Mouse (Mus musculus) lung, adult 18-20 months (tissue): Measurements from ENCODE around the gene Eps8l3.

ENCODE experiments used
- DNase-seq, 2 experiments: peaks; one replicate each; pipeline ENCODE4 v3.0.0; 2022; ENCODE audit warnings: mixed read lengths in 2 of 2

The Eps8l3 gene

DNA sequence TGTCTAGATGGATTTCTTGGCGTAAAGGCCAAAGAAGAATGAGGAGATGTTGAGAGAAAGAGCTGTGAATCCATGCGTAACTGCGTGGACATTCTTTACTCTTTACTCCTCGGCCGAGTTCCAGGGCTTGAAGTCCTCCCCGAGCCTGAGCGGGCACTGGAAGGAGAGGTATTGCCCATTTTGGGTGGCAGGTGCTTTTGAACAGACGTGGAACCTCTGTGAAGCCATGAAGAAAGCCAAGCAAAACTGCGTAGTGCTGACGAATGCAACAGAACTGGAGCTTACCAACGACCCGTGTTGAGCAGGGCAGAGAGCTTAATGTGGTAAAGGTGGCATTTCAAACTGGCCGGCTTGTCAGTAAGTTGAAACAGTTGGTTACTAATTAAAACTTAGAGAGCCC, 21.7 kb downstream of the Eps8l3 start:
- no peak for DNase-seq

DNA sequence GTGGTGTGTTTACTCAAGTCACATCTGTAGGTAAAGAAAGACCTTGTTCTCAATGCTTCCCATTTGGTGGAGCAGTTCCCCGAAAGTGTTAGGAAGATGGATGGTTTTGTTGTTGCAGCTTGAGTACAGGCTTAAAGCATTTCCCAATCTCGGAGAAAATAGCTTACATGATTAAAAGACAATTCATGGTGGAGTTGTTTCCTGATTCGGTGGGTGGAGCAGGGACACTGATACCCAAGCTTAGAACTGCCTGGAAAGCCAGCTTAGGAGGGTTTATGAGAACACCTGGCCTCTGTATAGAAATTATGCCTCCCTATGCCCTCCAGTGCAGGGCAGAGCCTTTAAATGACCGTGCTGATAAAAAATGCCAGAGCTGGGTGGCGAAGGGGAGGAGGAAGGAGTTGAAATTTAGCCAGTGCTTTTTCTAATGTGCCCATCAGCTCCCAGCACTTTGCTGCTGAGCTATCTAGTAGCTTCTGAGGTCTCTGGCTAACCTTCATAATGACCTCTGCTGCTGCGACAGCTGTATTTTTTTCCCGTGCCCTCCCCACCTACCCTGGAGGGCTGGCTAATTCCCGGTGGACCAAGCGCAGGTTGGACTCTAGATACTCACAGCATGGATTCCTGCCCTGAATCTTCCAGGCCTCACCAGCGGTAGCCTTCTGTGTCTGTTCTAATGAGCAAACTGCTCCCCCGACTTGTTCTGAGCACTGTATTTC, 24.1 kb downstream of the Eps8l3 start:
- no peak for DNase-seq

DNA sequence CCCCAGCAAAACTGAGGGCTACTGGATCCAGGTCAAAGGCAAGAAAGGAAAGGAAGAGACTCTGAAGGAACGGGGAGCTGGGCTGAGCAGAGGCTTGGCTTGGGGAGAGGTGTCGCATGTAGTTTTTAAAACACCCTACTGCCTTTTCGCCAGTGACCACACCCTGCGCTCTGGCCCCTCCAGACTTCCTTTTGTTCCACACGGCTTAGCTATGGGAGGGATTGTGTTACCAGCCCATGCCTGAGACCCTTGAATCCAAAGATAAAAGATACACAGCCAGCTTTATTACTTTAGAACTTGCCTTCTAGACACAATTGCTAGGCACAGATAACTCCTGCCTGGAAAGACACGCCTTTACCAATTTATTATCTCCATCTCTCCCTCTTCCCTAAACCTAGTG, 28.9 kb downstream of the Eps8l3 start:
- no peak for DNase-seq

DNA sequence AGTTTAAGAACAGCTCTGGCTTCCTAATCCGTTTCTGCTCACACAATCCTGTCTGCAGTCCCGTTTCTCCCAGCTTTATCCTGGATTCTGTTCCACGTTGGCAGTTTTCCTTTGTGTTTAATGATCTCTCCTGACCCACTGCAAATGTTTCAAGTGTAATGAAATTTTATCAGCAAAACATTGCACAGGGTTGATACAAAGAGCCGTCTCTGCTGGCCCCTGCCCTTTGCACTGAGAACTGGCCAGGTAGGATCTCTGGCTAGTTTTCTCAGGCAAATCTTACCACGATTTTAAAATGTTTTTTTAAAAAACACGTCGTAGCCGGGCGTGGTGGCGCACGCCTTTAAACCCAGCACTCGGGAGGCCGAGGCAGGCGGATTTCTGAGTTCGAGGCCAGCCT, 39.6 kb downstream of the Eps8l3 start:
- no peak for DNase-seq

DNA sequence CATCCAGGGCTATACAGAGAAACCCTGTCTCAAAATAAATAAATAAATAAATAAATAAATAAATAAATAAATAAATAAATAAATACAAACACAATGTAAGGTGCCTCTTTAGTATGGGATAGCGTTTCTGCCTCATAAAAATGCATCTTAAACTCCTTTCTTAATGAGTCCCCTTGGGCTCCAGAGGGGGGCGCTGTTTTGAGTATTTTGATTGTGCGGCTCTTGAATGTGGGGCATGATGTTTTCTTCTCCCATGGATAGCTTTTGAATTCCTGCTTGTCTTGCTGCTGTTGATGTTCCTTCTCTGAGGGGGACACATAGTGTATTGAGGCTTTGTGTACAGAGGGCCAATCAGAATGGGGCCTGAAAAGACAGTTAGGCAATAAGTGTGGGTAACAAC, 40.1 kb downstream of the Eps8l3 start:
- no peak for DNase-seq

DNA sequence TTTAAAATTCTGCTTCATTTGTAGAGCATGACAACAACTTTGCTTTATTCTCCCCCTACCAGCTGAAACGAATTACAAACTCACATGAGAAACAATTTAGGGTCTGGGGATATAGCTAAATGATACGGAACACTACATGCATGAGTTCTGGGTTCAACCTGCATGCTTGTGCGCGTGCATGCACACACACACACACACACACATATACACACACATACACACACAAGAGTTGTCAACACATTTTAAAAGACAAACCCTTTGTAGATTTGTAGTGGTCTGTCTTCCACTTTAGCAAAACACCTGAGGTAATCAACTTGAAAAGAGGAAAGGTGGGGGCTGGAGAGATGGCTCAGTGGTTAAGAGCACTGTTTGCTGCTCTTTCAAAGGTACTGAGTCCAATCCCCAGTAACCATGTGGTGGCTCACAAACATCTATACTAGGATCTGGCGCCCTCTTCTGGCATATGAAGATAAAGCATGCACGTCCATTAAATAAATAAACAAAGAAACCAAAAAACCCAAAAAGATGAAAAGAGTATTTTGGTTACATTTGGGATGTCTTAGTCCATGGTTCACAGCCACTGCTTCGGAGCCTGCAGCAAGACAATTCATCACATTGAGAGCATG, 40.9 kb downstream of the Eps8l3 start:
- DNase-seq: peak in 1 of 2 experiments; percentile 39

DNA sequence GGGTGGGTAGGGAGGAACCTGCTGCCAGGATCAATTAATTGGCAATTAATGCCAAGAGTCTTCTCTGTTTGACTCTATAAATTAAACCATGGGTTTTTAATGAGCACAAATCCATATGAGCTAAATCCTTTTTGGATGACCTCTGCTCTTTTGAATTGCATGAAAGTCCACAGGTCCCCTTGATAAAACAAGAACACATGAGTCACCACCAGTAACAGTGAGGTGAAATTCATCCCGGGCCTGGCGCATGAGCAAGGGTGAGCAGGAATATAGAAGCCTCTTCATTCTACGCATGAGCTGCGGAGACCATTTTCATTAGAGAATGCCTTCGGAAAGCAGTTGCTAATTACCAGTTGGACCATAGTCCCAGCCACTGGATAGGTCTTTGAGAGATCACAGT, 43.3 kb downstream of the Eps8l3 start:
- no peak for DNase-seq

DNA sequence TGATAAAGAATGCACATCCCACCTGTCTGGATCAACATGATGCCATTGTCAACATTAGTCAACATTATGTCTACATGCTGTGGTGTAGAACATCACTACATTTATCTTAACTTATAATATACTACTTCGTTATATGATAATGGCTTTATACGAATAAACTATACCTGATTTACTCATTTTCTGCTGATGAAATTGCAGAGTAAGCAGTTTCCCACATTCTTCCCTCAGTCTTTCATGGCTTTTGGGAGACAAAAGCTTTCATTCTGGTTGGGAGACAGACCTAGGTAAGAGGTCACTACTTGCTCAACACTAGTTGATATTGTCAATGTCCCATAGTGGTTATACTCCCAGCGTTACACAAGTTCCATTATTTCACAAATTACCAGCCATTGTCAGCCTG, 48.3 kb downstream of the Eps8l3 start:
- DNase-seq: no peak

DNA sequence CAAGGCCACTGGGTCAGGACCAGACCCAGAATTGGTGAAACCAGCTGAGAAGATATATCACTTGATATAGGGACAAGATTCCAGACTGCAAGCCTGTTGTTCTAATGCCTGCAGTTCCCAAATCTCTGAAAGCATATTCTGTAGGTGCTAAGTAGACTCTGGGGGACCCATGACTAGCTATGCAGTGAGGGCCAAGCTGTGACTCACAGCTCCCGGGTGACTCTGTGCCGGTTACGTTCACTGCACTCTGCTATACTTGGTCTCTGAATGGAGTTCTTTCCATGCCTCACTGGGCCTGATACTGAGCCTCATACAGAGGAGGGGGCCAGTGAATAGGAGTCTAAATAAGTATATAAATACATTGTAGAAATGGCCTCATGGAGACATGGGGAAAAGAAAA, 50.8 kb downstream of the Eps8l3 start:
- DNase-seq: no peak

DNA sequence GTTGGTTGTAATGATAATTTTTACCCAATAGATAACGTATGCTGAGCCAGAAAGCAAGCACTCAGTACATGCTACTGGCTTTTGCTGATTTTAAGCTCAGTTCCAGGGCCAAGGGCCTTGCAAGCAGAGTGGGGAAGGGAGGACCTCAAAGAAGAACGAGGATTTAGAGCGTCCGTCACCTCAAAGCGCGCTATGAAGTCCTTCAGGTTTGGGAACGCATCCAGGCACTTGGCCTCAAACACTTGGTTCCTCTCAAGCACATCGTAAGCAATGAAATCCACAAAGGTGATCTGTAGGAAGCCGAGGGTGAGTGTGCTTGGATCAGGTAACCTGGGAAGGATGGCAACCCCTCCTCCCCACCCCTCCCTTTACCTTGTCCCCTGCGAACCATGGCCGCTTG, 51.7 kb downstream of the Eps8l3 start:
- peak; percentile 52 to 57 for DNase-seq

DNA sequence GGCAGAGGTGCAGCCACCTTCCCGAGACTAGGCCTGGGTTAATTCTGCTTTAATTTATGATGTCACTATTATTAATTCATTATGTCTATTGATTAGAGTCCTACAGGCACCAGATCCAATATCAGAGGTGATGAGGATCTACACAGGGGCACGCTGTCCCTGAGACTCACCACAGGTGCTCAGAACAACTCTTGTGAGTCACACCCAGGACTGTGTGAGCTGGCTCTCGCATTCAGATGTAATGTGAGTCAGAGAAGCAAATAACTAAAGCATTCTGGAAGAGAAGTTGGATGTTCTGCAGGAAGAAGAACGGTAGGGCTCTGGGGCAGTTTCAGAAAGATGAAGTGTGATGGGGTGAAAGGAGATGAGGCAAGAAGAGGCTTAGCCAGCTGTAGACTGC, 52.2 kb downstream of the Eps8l3 start:
- DNase-seq: no peak

DNA sequence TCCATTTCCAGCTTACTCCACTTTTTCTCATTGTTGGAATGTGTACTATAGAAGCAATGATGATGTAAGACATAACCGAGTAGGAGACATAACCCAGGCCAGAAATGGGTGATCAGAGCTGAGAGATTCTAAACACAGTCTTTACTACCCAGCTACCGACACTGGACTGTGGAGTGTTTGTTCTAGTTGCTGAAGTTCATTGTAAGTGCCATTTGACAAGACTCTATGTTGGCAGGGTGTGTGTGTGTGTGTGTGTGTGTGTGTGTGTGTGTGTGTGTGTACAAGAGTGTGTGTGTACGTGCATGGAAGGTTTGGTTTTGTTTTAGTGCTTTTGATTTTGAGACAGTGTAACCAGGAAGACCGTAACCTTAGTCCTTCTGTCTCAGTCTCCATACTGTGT, 52.7 kb downstream of the Eps8l3 start:
- peak in 1 of 2 experiments; percentile 48 for DNase-seq

DNA sequence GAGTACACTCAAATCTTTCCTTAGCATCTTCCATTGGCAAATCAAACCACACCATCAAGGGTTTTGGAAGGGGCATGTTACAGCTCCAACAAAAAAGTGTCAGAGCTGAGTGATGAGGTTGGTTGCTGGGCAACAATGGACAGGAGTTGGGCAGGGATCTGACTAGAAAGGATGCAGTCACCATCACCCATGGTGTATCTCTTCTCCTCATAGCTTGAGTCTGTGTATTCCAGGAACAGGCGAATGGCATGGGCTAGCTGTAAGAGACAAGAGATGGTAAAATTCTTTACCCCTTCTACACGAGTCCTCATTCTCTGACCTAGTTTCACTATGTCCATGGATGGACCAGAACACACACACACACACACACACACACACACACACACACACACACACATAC, 54.1 kb downstream of the Eps8l3 start:
- no peak for DNase-seq

DNA sequence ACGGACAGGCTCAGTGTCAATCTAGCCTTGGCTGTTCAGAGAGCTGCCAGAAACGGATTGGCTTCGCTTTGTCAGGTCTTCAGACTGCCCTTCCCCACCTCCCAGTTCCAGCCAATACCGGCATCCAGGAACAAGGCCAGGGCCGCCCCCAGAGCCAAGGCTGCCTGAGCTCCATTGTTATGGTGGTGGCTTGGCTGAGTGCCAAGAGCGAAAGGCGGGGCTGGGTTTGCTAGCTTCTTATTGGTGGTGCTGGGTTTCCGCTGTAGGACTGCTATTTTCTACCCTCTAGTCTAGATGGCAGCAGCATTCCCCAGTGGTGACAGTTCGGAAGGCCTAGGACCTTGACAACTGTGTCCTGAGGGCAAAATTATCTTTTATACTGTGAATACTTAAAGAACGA, 54.6 kb downstream of the Eps8l3 start, which contains the start of gene Gstm7:
Gstm7 (minus strand) TSS at position 148 of the 400 bp plus-strand sequence.
- DNase-seq: peak; percentile 97 to 99

DNA sequence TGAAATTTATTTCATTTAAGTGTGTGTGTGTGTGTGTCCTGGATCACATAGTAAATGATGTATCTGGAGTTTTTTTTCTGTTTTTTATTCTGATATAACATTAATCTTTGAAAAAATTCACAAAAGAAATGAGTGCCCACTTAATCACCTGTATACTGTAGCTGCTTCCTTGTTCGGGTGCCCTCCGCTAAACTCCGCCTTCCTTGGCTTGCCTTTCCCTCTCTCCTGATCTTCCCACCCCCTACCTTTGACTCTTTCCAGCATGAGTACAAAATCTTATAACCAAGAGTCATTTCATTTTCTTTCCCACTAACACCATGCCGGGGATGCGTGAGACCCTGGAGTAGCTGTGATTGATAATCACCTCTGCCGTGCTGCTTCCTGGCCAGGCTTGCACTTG, 55.1 kb downstream of the Eps8l3 start:
- no peak for DNase-seq

DNA sequence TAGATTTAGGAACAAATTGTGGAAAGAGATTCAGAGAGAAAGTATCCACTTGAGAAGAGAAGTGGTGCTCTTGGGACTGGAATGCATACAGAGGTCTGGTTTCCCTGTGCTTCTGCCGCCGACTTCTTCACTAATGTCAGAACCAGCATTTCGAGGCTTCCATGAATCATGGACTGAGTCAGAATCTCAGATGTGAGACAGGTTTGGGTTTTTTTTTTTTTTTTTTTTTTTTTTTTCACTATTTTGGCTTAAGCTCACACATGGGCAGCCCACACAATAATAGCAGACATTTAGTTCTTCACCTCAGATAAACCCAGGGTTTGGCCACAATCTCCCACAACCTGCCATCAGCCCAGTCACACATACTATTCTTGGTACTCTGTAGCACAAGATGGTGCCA, 58.2 kb downstream of the Eps8l3 start:
- no peak for DNase-seq

DNA sequence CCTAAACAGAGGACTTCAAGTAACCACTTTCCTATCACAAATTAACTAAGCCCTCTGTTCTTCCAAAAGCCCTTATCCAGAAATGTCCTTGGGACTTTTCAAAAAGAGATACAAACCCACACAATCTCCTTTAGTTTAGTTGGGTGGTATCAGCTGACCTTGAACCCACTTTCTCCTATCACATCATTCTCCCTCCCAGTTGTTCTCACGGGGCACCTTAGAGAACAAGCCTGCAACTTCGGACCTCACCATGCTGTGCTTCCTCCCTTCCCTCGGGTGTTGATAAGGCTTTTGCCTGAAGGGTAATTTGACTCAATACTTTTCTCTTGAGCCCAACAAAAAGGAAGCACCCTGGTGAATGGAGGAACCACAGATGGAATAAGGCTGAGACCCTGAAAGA, 58.9 kb downstream of the Eps8l3 start:
- DNase-seq: no peak

DNA sequence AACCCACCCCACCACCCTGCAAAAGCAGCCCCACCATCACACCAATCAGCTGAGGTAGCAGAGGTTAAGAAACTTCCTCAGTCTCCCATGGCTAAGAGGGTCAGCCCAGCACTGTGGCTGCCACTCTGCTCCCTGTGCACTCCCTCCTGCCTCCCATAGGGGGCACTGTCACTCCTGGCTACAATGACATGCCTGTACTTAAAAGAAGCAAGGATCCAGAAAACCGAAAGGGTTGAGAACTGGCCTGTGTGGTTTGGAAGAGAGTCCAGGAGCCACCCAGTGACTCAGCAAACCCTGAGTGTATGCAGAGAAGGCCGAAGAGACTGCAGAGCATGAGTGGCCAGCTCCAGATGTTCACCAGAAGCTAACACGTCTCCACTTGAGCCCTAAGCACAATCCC, 62.4 kb downstream of the Eps8l3 start:
- peak; percentile 79 to 86 for DNase-seq

DNA sequence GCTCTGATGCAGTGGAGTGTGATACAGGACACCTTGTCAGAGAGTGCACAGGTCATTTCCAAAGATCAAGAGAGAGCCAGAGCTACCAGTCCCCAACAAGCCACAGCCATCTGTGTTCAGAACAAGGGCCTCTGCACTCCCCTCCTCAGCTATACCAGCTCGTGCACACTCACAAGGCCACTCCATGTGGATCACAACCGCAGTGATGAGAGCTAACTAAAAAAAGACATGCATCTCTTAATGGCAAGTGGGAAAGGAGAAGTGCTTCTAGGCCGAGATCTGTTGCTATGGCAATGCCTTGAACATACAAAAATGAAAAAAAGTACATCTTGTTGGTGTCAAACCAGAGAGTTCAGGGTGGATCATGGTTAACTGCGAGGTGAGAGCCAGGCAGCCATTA, 62.8 kb downstream of the Eps8l3 start:
- DNase-seq: no peak

DNA sequence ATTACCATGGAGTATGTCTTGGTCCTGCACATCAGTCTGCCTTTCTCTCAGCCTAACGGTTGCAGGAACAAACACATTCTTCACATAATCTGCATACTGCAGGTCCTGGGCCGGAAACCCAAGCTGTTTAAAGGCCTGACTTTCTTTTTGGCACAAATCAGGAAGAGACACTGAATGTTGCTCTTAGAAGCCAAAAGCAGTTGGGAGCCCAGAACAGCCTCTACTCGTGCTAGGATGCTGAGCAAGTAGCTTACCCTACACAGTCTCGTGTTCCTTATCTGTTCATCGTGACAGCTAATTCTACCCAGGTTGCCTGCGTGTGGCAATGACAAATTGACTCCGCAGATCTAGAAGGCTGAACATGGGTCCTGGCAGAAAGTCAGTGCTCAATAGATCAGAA, 63.5 kb downstream of the Eps8l3 start:
- no peak for DNase-seq

DNA sequence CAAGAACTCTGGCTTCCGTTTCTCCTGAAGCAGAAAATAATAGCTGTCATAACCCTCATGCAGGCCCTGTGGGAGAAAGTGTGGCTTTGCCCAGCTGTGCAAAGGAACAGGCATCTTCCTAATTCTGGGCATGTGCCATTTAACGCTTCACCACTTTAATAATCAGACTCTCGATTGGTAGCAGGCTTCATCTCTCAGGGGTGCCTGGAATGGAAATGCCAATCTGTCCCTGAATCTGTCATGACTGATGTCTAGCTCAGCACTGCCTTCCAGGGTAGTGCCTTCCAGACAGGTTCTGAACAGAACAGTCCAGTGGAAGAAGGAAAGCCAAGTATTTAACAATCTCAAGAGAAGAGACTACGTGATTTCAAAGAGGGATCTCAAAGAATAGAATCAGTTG, 64.2 kb downstream of the Eps8l3 start:
- DNase-seq: no peak
